Mouse (Mus musculus): ENCODE data around the gene Scd3.
"Not testable (repeated sequence)": the region's sequence is repeated elsewhere in the genome, so short reads cannot be mapped to it uniquely, and the experiment has no call there.

Gene Scd3

GRCm38 (mm10) chr19:44237471-44238006, 34.5 kb downstream of the Scd3 start:
- DNase-seq (ENCODE audit: low spot score) = no peak

GRCm38 (mm10) chr19:44238906-44239305, 35.8 kb downstream of the Scd3 start:
- no peak for DNase-seq (ENCODE audit: low spot score)

- peak; percentile 21 for DNase-seq (ENCODE audit: low spot score)
Observed at GRCm38 (mm10) chr19:44245761-44246171, 42.7 kb downstream of the Scd3 start.

GRCm38 (mm10) chr19:44246341-44246911, 43.4 kb downstream of the Scd3 start:
- no peak for DNase-seq (ENCODE audit: low spot score)

- DNase-seq (ENCODE audit: low spot score) = peak; percentile 18
Observed at GRCm38 (mm10) chr19:44247281-44248080, 44.4 kb downstream of the Scd3 start.

- DNase-seq (ENCODE audit: low spot score) = peak; percentile 87
Observed at GRCm38 (mm10) chr19:44248081-44248853, 45.2 kb downstream of the Scd3 start.

- no peak for DNase-seq (ENCODE audit: low spot score)
Observed at GRCm38 (mm10) chr19:44248854-44249351, 45.8 kb downstream of the Scd3 start.

- DNase-seq (ENCODE audit: low spot score) = not testable (repeated sequence)
Observed at GRCm38 (mm10) chr19:44251138-44251537, 48.1 kb downstream of the Scd3 start.

GRCm38 (mm10) chr19:44251936-44252558, 49.0 kb downstream of the Scd3 start:
- no peak for DNase-seq (ENCODE audit: low spot score)

GRCm38 (mm10) chr19:44254106-44254505, 51.0 kb downstream of the Scd3 start:
- not testable (repeated sequence) for DNase-seq (ENCODE audit: low spot score)

GRCm38 (mm10) chr19:44257377-44257966, 54.4 kb downstream of the Scd3 start:
- DNase-seq (ENCODE audit: low spot score) = no peak

- no peak for DNase-seq (ENCODE audit: low spot score)
Observed at GRCm38 (mm10) chr19:44259484-44259883, 56.4 kb downstream of the Scd3 start.

GRCm38 (mm10) chr19:44260487-44260886, 57.4 kb downstream of the Scd3 start:
- no peak for DNase-seq (ENCODE audit: low spot score)

- no peak for DNase-seq (ENCODE audit: low spot score)
Observed at GRCm38 (mm10) chr19:44261774-44262173, 58.7 kb downstream of the Scd3 start.

GRCm38 (mm10) chr19:44263581-44263980, 60.5 kb downstream of the Scd3 start:
- DNase-seq (ENCODE audit: low spot score) = no peak

- no peak for DNase-seq (ENCODE audit: low spot score)
Observed at GRCm38 (mm10) chr19:44264226-44264625, 61.2 kb downstream of the Scd3 start.

GRCm38 (mm10) chr19:44265300-44265699, 62.2 kb downstream of the Scd3 start:
- DNase-seq (ENCODE audit: low spot score) = no peak

GRCm38 (mm10) chr19:44265911-44266337, 62.9 kb downstream of the Scd3 start:
- DNase-seq (ENCODE audit: low spot score) = no peak

- DNase-seq (ENCODE audit: low spot score) = no peak
Observed at GRCm38 (mm10) chr19:44266458-44266823, 63.4 kb downstream of the Scd3 start.

- DNase-seq (ENCODE audit: low spot score) = peak; percentile 74
Observed at GRCm38 (mm10) chr19:44266824-44267498, 63.9 kb downstream of the Scd3 start.

- no peak for DNase-seq (ENCODE audit: low spot score)
Observed at GRCm38 (mm10) chr19:44267499-44268002, 64.5 kb downstream of the Scd3 start.

Data from urinary bladder, postnatal 25 days (tissue).